Mouse (Mus musculus) adrenal gland, postnatal 14 days (tissue): ENCODE measurements around the gene Pdia4. TPM values are rescaled to one million over a fixed set of nuclear protein-coding genes. Genes with fewer than 3 reads are reported as not detected.
A peak's percentile ranks its signal among the peaks of the same experiment; 100 is the strongest.
"Not testable (repeated sequence)": the region's sequence is repeated elsewhere in the genome, so short reads cannot be mapped to it uniquely, and the experiment has no call there.

Experiments
- DNase-seq: peaks from one replicate; pipeline ENCODE4 v3.0.0; 2021; ENCODE audit warnings: mixed read lengths
- microRNA-seq, 2 experiments: library from miRNA; unstranded; fragments of <30 nt; microRNA quantifications; one replicate each; pipeline ENCODE4 v1.2.0; 2021
- total RNA-seq: library from RNA; stranded (reverse); gene quantifications from 2 replicates; pipeline ENCODE4 v1.2.3, GENCODE M21; 2021

Pdia4 gene
- total RNA-seq, 1 experiment from 2014 or later: 90.4 TPM

GRCm38 (mm10) chr6:47759406-47759805 lies 53.8 kb downstream of the Pdia4 start:
- not testable (repeated sequence) for DNase-seq

- DNase-seq: not testable (repeated sequence)
Measured at GRCm38 (mm10) chr6:47757849-47758248, 55.4 kb downstream of the Pdia4 start.

- not testable (repeated sequence) for DNase-seq
Measured at GRCm38 (mm10) chr6:47757429-47757828, 55.8 kb downstream of the Pdia4 start.

GRCm38 (mm10) chr6:47753144-47753543 lies 60.1 kb downstream of the Pdia4 start:
- not testable (repeated sequence) for DNase-seq

GRCm38 (mm10) chr6:47748306-47748705 lies 64.9 kb downstream of the Pdia4 start:
- peak; percentile 84 for DNase-seq

GRCm38 (mm10) chr6:47747886-47748285 lies 65.3 kb downstream of the Pdia4 start:
- DNase-seq: not testable (repeated sequence)

Small RNA genes within 50 kb of the gene (microRNA-seq; reads per million reads assigned to microRNA genes)
- 0 reads per million in 2 experiments for gene Mir704

Other genes starting within 250 kb of the Pdia4 start
- gene Ezh2, start 218.1 kb downstream of the Pdia4 start, total RNA-seq: 36.6 and 38.2 TPM in 2 replicates
- gene Zfp786, start 17.4 kb upstream of the Pdia4 start, total RNA-seq: 1.2 and 1.3 TPM in 2 replicates
- 9.3 and 12.0 TPM in 2 replicates for gene Zfp398, start 22.2 kb upstream of the Pdia4 start, total RNA-seq
- gene Zfp282, start 63.8 kb upstream of the Pdia4 start, total RNA-seq: 11.6 and 13.7 TPM in 2 replicates
- gene Zfp212, start 107.0 kb upstream of the Pdia4 start, total RNA-seq: 14.7 and 15.8 TPM in 2 replicates
- gene Zfp956, start 140.0 kb upstream of the Pdia4 start, total RNA-seq: 5.8 and 10.1 TPM in 2 replicates
- 16.9 and 26.7 TPM in 2 replicates for gene Zfp777, start 235.5 kb upstream of the Pdia4 start, total RNA-seq